Mouse (Mus musculus) embryonic facial prominence, embryonic 11.5 days (tissue): ENCODE measurements at regions not wholly inside any gene's neighbourhood (a gene's known extent, or its start where the extent isn't known, plus 50 kb on each side); places are given as distances from the start of the nearest gene placed in this dataset.

ENCODE experiments used
- ATAC-seq: fragments of 200-750 bp; cut with Nextera tagmentation; replicated peaks from 2 replicates; pipeline ENCODE4 v1.8.0; 2017; ENCODE audit warnings: low read depth; ENCODE audit not compliant: insufficient number of reproducible peaks, low FRiP score, low TSS enrichment
- DNase-seq: peaks from one replicate; pipeline ENCODE4 v3.0.0-alpha.2; 2015; ENCODE audit warnings: low spot score
- H3K27ac ChIP-seq: fragments of 300-500 bp; sonication (generic); replicated peaks from 2 replicates; pipeline ENCODE4 v1.5.1; 2014; ENCODE audit warnings: mild to moderate bottlenecking, low read depth, low read length, control low read depth
- H3K27me3 ChIP-seq: fragments of 300-500 bp; sonication (generic); 2 replicates; pipeline ENCODE4 v1.6.1; 2014; ENCODE audit warnings: mild to moderate bottlenecking, low read length, moderate library complexity, mixed read lengths; ENCODE audit not compliant: control insufficient read depth, insufficient read depth
- H3K36me3 ChIP-seq: fragments of 300-500 bp; sonication (generic); replicated peaks from 2 replicates; pipeline ENCODE4 v1.6.1; 2014; ENCODE audit warnings: low read depth, mild to moderate bottlenecking, low read length, moderate library complexity, mixed read lengths; ENCODE audit not compliant: control insufficient read depth, insufficient read depth
- H3K4me1 ChIP-seq: fragments of 300-500 bp; sonication (generic); 2 replicates; pipeline ENCODE4 v1.6.1; 2014; ENCODE audit warnings: low read length, mixed read lengths; ENCODE audit not compliant: control insufficient read depth, insufficient read depth
- H3K4me2 ChIP-seq: fragments of 300-500 bp; sonication (generic); 2 replicates; pipeline ENCODE4 v1.6.1; 2014; ENCODE audit warnings: low read depth, mild to moderate bottlenecking, control low read depth, low read length, moderate library complexity
- H3K4me3 ChIP-seq: fragments of 300-500 bp; sonication (generic); 2 replicates; pipeline ENCODE4 v1.5.1; 2014; ENCODE audit warnings: low read depth, low read length, control low read depth
- H3K9ac ChIP-seq: fragments of 300-500 bp; sonication (generic); replicated peaks from 2 replicates; pipeline ENCODE4 v1.6.1; 2014; ENCODE audit warnings: mild to moderate bottlenecking, control low read depth, low read length
- H3K9me3 ChIP-seq: fragments of 300-500 bp; sonication (generic); replicated peaks from 2 replicates; pipeline ENCODE4 v1.6.1; 2016; ENCODE audit warnings: mild to moderate bottlenecking, low read length, inconsistent platforms, mixed read lengths; ENCODE audit not compliant: control insufficient read depth
- WGBS: fragments of 180-500 bp; shearing (Covaris S2); extraction: QIAGEN DNeasy Blood & Tissue Kit; methylation state at CpG from one replicate; pipeline ENCODE4 v1.1.7; 2014; 5-methylcytosine and 5-hydroxymethylcytosine counted together

GRCm38 (mm10) chr5:119596295-119596993 lies 74.0 kb upstream of the Tbx3 start:
- no peaks in the 10 kb centered on the region for H3K36me3 ChIP-seq
- no peaks in the 10 kb centered on the region for H3K9me3 ChIP-seq
- H3K27me3 ChIP-seq: no peaks in the 10 kb centered on the region
- ATAC-seq (no peak), DNase-seq (no peak)
- H3K9ac ChIP-seq: no peak overlapping the region
- no peaks in the 10 kb centered on the region for H3K4me1 ChIP-seq
- no peak overlapping the region for H3K27ac ChIP-seq
- no peak overlapping the region for H3K4me2 ChIP-seq
- 88% methylated on average over 19 of the region's 19 CpGs for WGBS
- no peak overlapping the region for H3K4me3 ChIP-seq

GRCm38 (mm10) chr5:119596994-119597391 lies 73.5 kb upstream of the Tbx3 start:
- no peaks in the 10 kb centered on the region for H3K27me3 ChIP-seq
- no peaks in the 10 kb centered on the region for H3K36me3 ChIP-seq
- H3K4me3 ChIP-seq: no peak overlapping the region
- H3K27ac ChIP-seq: no peak overlapping the region
- WGBS: 88% methylated on average over 8 of the region's 8 CpGs
- ATAC-seq (no peak), DNase-seq (no peak)
- H3K4me2 ChIP-seq: no peak overlapping the region
- no peaks in the 10 kb centered on the region for H3K9me3 ChIP-seq
- no peaks in the 10 kb centered on the region for H3K4me1 ChIP-seq
- no peak overlapping the region for H3K9ac ChIP-seq

GRCm38 (mm10) chr5:119597530-119597929 lies 72.9 kb upstream of the Tbx3 start:
- H3K4me1 ChIP-seq: no peaks in the 10 kb centered on the region
- H3K27me3 ChIP-seq: no peaks in the 10 kb centered on the region
- WGBS: 81% methylated on average over 3 of the region's 3 CpGs
- H3K4me3 ChIP-seq: no peak overlapping the region
- no peaks in the 10 kb centered on the region for H3K36me3 ChIP-seq
- H3K27ac ChIP-seq: no peak overlapping the region
- no peak overlapping the region for H3K4me2 ChIP-seq
- no peaks in the 10 kb centered on the region for H3K9me3 ChIP-seq
- DNase-seq: no peak
- no peak for ATAC-seq
- H3K9ac ChIP-seq: no peak overlapping the region

- WGBS: 53% methylated on average over 10 of the region's 10 CpGs
- Histone ChIP-seq H3K9me3 (no peaks in the 10 kb centered on the region), H3K36me3 (no peaks in the 10 kb centered on the region), H3K27me3 (no peaks in the 10 kb centered on the region), H3K27ac (no peak overlapping the region), H3K4me1 (no peaks in the 10 kb centered on the region), H3K4me3 (no peak overlapping the region), H3K9ac (no peak overlapping the region), H3K4me2 (no peak overlapping the region)
- ATAC-seq (no peak), DNase-seq (no peak)
These were observed 72.3 kb upstream of the Tbx3 start for GRCm38 (mm10) chr5:119598166-119598565.

DNA sequence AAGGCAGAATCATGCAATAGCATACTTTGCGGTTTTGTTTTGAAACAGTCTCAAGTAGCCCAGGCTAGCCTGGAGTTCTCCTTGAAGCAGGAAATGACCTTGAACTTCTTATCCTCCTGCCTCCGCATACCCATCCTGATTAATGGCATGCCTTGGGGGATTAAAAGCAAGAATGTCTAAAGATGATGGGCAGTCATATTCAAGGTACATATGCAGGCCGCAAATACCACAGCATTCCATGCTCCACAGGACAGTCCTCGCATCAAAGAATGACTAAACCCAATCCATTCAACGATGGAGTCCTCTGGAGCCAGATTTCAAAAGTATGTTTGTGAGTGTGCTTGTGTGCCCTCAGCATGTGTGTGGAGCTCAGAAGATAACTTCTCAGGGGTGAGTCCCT lies 69.1 kb upstream of the Tbx3 start:
- WGBS: 91% methylated on average over 5 of the region's 5 CpGs
- no peaks in the 10 kb centered on the region for H3K4me1 ChIP-seq
- no peaks in the 10 kb centered on the region for H3K36me3 ChIP-seq
- no peak overlapping the region for H3K4me3 ChIP-seq
- ATAC-seq: no peak
- H3K9me3 ChIP-seq: no peaks in the 10 kb centered on the region
- no peaks in the 10 kb centered on the region for H3K27me3 ChIP-seq
- H3K9ac ChIP-seq: no peak overlapping the region
- no peak overlapping the region for H3K27ac ChIP-seq
- no peak for DNase-seq
- H3K4me2 ChIP-seq: no peak overlapping the region

DNA sequence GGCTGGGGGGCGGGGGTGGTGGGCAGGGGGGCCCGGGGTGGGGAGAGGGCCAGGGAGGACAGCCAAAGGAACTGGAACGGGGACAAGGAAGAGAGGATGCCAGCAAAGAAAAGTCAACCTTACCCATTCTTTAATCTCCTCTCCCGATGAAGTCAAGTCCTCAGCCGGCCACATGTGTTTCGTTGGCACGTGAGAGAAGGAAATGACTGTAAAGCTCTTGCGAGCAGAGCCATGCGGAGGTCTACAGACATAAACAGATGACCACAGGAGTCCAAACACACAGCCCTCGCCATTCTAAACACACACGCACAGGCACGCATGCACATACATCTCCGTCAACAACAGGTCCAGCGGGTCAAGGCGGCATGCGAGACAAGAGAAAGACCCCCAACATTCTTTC lies 68.5 kb upstream of the Tbx3 start:
- Histone ChIP-seq H3K4me2 (no peak overlapping the region), H3K27ac (no peak overlapping the region), H3K27me3 (no peaks in the 10 kb centered on the region), H3K9ac (no peak overlapping the region), H3K4me3 (no peak overlapping the region), H3K4me1 (no peaks in the 10 kb centered on the region), H3K9me3 (no peaks in the 10 kb centered on the region), H3K36me3 (no peaks in the 10 kb centered on the region)
- DNase-seq (no peak), ATAC-seq (no peak)
- WGBS: 94% methylated on average over 15 of the region's 16 CpGs

DNA sequence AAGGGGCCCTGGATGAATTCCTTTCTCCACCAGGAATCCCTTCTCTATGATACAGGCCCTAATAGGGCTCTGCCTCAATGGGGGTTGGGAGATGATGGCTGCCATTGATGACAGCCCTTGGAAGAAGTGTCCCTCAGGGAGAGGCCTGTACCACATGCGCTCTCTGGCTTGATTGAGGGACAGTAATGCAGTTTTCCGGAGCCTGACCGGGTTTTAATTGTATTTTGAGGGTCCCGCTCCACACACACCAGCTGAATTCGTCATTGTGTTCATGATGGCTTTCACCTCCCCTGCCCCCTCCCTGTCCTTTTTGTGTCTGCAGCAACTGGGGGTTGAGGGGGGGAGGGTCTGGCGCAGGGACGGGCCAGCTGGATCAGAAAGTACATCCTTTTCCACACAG lies 65.0 kb upstream of the Tbx3 start:
- 48% methylated on average over 7 of the region's 7 CpGs for WGBS
- Histone ChIP-seq H3K9ac (no peak overlapping the region), H3K27ac (no peak overlapping the region), H3K4me3 (no peak overlapping the region), H3K36me3 (no peaks in the 10 kb centered on the region), H3K27me3 (no peaks in the 10 kb centered on the region), H3K4me2 (no peak overlapping the region), H3K9me3 (no peaks in the 10 kb centered on the region), H3K4me1 (peaks cover 3% of the 10 kb centered on the region; the same call in 1 of the 2 replicates)
- DNase-seq: no peak
- no peak for ATAC-seq

DNA sequence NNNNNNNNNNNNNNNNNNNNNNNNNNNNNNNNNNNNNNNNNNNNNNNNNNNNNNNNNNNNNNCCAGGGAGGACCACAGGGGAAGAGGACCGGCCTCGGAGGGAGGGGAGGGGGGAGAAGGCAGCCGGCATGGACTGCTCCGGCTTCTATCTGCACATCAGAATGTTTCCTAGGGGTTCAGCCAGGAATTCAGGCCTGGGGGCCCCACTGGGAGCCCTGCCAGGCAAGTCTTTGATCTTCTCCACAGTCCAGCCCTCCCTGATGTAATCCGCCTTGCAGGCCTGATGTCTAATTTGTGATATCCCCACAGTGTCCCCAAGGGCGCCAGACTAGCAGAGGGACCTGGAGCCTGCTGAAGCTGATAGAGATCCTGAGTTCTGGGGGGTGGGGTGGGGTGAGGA lies 57.1 kb upstream of the Tbx3 start:
- H3K9me3 ChIP-seq: no peaks in the 10 kb centered on the region
- DNase-seq (no peak), ATAC-seq (no peak)
- no peak overlapping the region for H3K4me2 ChIP-seq
- 13% methylated on average over 6 of the region's 6 CpGs for WGBS
- no peaks in the 10 kb centered on the region for H3K36me3 ChIP-seq
- no peak overlapping the region for H3K27ac ChIP-seq
- no peak overlapping the region for H3K9ac ChIP-seq
- H3K27me3 ChIP-seq: no peaks in the 10 kb centered on the region
- peaks cover 3% of the 10 kb centered on the region; the same call in 1 of the 2 replicates for H3K4me1 ChIP-seq
- H3K4me3 ChIP-seq: no peak overlapping the region
